Mouse (Mus musculus): ENCODE measurements at regions not wholly inside any gene's neighbourhood (a gene's known extent, or its start where the extent isn't known, plus 50 kb on each side); places are given as distances from the start of the nearest gene placed in this dataset.
A peak's percentile ranks its signal among the peaks of the same experiment; 100 is the strongest.

GRCm38 (mm10) chr3:116197966-116198365 lies 55.3 kb downstream of the Gpr88 start:
- no peaks in the 10 kb centered on the region for H3K27me3 ChIP-seq
- peak overlapping the region; percentile 71 for H3K27ac ChIP-seq
- no peak overlapping the region for H3K4me2 ChIP-seq
- H3K36me3 ChIP-seq, result no peaks in the 10 kb centered on the region
- peak; percentile 60 for ATAC-seq (replicated peaks; ENCODE audit: low FRiP score)
- H3K9ac ChIP-seq, result no peak overlapping the region
- no peak overlapping the region for H3K4me3 ChIP-seq (replicated peaks)
- WGBS, result 33% methylated on average over 3 of the region's 3 CpGs
- no peaks in the 10 kb centered on the region for H3K9me3 ChIP-seq (replicated peaks)
- H3K4me1 ChIP-seq, result peaks cover 20% of the 10 kb centered on the region

DNA sequence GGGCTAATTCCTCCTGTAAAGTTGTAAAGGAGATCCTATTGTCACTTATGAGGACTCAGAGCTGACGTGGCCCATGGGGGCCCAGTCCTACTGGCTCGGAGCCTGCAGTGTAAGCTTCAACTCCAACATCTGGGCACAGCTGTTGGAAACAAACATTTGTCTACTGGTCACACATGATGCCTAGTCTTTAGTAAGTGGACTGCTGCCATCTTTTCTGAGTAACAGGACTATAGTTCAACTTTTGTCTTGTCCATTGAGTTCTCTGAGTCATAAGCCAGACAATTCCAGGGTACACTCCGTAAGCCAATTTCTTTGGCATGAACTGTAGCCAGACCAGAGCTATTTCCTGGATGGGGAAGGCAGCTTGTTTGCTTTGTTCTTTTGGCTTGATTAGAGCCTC lies 58.6 kb downstream of the Gpr88 start:
- Histone ChIP-seq H3K27me3 (no peaks in the 10 kb centered on the region), H3K36me3 (no peaks in the 10 kb centered on the region), H3K9ac (no peak overlapping the region), H3K4me1 (peaks cover 10% of the 10 kb centered on the region), H3K4me2 (no peak overlapping the region), H3K9me3 (replicated peaks) (no peaks in the 10 kb centered on the region), H3K4me3 (replicated peaks) (no peak overlapping the region), H3K27ac (no peak overlapping the region)
- 72% methylated on average over 3 of the region's 3 CpGs for WGBS
- no peak for ATAC-seq (replicated peaks; ENCODE audit: low FRiP score)

GRCm38 (mm10) chr3:116191261-116191660 lies 61.8 kb upstream of the Vcam1 start:
- no peaks in the 10 kb centered on the region for H3K36me3 ChIP-seq
- H3K9ac ChIP-seq, result no peak overlapping the region
- 81% methylated on average over 6 of the region's 6 CpGs for WGBS
- H3K9me3 ChIP-seq (replicated peaks), result no peaks in the 10 kb centered on the region
- no peaks in the 10 kb centered on the region for H3K27me3 ChIP-seq
- H3K4me1 ChIP-seq, result no peaks in the 10 kb centered on the region
- no peak overlapping the region for H3K4me2 ChIP-seq
- no peak overlapping the region for H3K4me3 ChIP-seq (replicated peaks)
- no peak overlapping the region for H3K27ac ChIP-seq
- ATAC-seq (replicated peaks; ENCODE audit: low FRiP score), result no peak

DNA sequence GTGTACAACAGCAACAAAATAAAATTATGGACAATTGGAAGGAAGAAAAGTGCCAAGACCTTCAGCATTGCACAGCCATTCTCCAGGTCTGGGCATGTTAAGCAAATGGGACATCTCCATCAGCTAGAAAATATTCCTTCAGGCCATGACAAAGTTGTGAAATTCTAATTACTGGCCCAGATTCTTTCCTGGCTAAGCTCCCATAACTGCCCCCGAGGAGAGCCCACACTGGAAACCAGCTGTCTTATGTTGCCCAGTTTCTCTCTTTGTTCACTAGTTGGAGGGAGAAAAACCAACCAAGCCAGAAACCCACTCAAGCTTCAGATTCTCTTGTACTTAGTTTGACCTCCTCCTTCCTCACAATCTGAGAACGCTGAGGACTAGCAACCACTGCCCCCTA lies 61.2 kb upstream of the Vcam1 start:
- no peak for ATAC-seq (replicated peaks; ENCODE audit: low FRiP score)
- no peak overlapping the region for H3K27ac ChIP-seq
- H3K4me2 ChIP-seq, result no peak overlapping the region
- H3K36me3 ChIP-seq, result no peaks in the 10 kb centered on the region
- no peak overlapping the region for H3K4me3 ChIP-seq (replicated peaks)
- WGBS, result 51% methylated on average over 2 of the region's 2 CpGs
- H3K9ac ChIP-seq, result no peak overlapping the region
- no peaks in the 10 kb centered on the region for H3K4me1 ChIP-seq
- H3K9me3 ChIP-seq (replicated peaks), result no peaks in the 10 kb centered on the region
- no peaks in the 10 kb centered on the region for H3K27me3 ChIP-seq

DNA sequence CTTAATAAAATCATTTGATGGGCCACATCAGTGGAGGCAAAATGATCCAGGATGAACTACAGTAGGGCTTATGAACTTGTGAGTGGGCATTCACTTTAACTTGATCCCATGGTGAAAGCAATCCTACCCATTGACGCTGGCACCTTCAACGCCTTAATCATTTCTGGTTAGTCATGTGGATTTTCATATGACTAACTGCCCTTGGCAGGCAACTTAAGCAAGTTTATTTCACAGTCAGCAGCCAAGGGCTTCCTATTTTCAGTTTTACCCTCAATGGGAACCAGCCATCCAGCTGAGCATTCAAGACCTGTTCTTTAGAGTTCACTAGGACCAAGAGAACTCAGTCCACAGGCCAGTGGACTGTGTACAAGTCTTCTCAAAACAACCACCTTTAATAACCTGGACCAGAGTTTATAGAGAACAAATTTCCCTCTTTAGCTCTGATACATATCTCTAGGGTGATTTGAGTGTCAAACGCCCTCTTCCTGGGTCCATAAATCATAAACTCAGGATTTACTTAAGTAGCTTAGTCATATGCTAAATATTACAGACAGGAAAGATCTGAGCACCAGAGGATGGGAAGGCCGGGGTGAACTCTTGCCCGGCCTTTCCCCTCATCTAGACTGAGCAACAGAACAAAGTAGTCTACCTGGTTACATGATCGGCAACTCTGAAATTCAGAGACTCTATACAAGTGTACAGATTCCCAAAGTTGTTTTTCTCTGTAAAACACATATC lies 60.0 kb upstream of the Vcam1 start:
- H3K4me2 ChIP-seq, result no peak overlapping the region
- H3K4me3 ChIP-seq (replicated peaks), result no peak overlapping the region
- no peaks in the 10 kb centered on the region for H3K27me3 ChIP-seq
- no peak overlapping the region for H3K9ac ChIP-seq
- no peaks in the 10 kb centered on the region for H3K4me1 ChIP-seq
- H3K36me3 ChIP-seq, result no peaks in the 10 kb centered on the region
- no peak for ATAC-seq (replicated peaks; ENCODE audit: low FRiP score)
- no peak overlapping the region for H3K27ac ChIP-seq
- no peaks in the 10 kb centered on the region for H3K9me3 ChIP-seq (replicated peaks)
- 84% methylated on average over 6 of the region's 6 CpGs for WGBS

DNA sequence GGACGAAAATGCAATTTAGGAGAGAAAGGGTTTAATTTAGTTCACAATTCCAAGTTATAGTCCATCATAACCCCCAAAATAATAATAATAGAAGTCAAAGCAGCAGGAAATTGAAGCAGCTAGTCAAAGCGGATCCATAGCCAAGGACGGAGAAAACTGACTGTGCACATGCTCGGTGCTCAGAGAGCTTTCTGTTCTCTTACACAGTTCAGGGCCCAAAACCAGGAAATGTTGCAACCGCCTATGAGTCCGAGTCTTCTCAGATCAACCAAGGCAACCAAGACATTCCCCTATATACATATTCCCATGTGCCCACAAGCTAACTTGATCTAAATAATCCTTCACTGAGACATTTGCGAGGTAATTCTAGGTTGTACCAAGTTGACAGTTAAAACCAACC lies 55.7 kb upstream of the Vcam1 start:
- H3K4me1 ChIP-seq, result no peaks in the 10 kb centered on the region
- ATAC-seq (replicated peaks; ENCODE audit: low FRiP score), result no peak
- no peaks in the 10 kb centered on the region for H3K9me3 ChIP-seq (replicated peaks)
- H3K4me3 ChIP-seq (replicated peaks), result no peak overlapping the region
- 89% methylated on average over 7 of the region's 7 CpGs for WGBS
- no peak overlapping the region for H3K9ac ChIP-seq
- H3K27ac ChIP-seq, result no peak overlapping the region
- no peaks in the 10 kb centered on the region for H3K27me3 ChIP-seq
- H3K36me3 ChIP-seq, result no peaks in the 10 kb centered on the region
- H3K4me2 ChIP-seq, result no peak overlapping the region

DNA sequence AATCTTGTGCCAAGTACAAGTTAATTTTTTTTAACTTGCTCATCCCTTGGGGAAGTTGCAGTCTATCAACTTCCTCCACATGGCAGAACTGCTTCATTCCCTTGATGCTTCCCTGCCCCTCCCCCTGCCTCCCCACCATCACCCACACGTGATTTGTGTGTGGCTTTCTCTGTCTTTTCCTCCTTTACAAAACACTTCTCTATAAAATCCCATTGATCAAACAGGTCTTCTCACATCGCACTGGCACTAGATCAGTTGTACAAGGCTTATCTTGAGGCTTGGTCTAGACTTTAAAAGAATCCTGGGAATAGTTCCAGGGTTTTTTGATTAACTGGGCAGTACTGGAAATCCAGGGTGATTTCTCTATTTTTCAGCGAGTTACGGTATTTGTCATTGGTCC lies 55.0 kb upstream of the Vcam1 start:
- Histone ChIP-seq H3K4me2 (no peak overlapping the region), H3K9ac (no peak overlapping the region), H3K4me3 (replicated peaks) (no peak overlapping the region), H3K36me3 (no peaks in the 10 kb centered on the region), H3K4me1 (no peaks in the 10 kb centered on the region), H3K9me3 (replicated peaks) (no peaks in the 10 kb centered on the region), H3K27me3 (no peaks in the 10 kb centered on the region), H3K27ac (no peak overlapping the region)
- no peak for ATAC-seq (replicated peaks; ENCODE audit: low FRiP score)
- WGBS, result 76% methylated on average over 4 of the region's 4 CpGs

GRCm38 (mm10) chr3:116180341-116180885 lies 50.9 kb upstream of the Vcam1 start:
- no peak overlapping the region for H3K4me2 ChIP-seq
- no peaks in the 10 kb centered on the region for H3K36me3 ChIP-seq
- H3K27ac ChIP-seq, result no peak overlapping the region
- no peaks in the 10 kb centered on the region for H3K27me3 ChIP-seq
- ATAC-seq (replicated peaks; ENCODE audit: low FRiP score), result no peak
- H3K4me1 ChIP-seq, result no peaks in the 10 kb centered on the region
- H3K4me3 ChIP-seq (replicated peaks), result no peak overlapping the region
- H3K9ac ChIP-seq, result no peak overlapping the region
- H3K9me3 ChIP-seq (replicated peaks), result no peaks in the 10 kb centered on the region
- WGBS, result 84% methylated on average over 5 of the region's 5 CpGs
